Mouse (Mus musculus) megakaryocyte, adult 5-6 weeks (primary cell): ENCODE results near the gene Prpf8. TPM values are rescaled to one million over a fixed set of nuclear protein-coding genes. Genes with fewer than 3 reads are reported as not detected.
"Not testable (repeated sequence)": the region's sequence is repeated elsewhere in the genome, so short reads cannot be mapped to it uniquely, and the experiment has no call there.

Experiments
- ATAC-seq: 2 replicates; pipeline ENCODE4 v1.8.0; 2016; ENCODE audit warnings: mild to moderate bottlenecking, inconsistent platforms; ENCODE audit not compliant: poor library complexity, severe bottlenecking
- total RNA-seq, 2 experiments: library from RNA; stranded (forward) in 1 of 2; stranded (reverse) in 1 of 2; fragments of 153-499, 151-499 nt in 1 of 2; fragments of 221-1000, 200-1000 nt in 1 of 2; gene quantifications; 2 replicates each; pipeline versions ENCODE4 v1.2.3 to v1.2.4; 2015 to 2017

The Prpf8 gene
- total RNA-seq (2015) = 91.3 and 102 TPM in 2 replicates
- 69.3 and 90.7 TPM in 2 replicates for total RNA-seq (2017)

GRCm38 (mm10) chr11:75486601-75487285 is at the start of gene Prpf8:
TSS of gene Prpf8 (plus strand) at chr11:75486816.
- ATAC-seq = peak; percentile 100

- ATAC-seq = no peak
These were observed 48.4 kb upstream of the Prpf8 start for GRCm38 (mm10) chr11:75438194-75438593.

DNA sequence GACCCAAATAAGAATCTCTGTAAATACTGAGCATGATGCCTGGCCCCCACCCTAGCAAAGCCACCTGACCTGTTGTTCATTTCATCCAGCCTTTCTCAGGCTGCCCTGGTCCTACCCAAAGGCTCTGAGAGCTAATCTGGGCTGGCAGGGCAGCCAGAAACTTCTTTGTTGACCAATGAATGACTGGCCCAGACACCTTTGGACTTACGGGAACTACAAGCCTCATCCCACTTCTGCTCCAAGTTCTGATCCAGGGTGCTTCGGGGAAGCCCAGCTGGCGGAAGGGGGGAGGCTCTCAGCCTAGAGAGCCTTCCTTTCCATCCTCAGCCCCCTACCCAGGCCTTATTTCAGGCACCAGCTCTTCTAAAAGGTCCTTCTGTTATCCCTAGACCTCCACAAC is 47.8 kb upstream of the Prpf8 start:
- ATAC-seq = no peak

DNA sequence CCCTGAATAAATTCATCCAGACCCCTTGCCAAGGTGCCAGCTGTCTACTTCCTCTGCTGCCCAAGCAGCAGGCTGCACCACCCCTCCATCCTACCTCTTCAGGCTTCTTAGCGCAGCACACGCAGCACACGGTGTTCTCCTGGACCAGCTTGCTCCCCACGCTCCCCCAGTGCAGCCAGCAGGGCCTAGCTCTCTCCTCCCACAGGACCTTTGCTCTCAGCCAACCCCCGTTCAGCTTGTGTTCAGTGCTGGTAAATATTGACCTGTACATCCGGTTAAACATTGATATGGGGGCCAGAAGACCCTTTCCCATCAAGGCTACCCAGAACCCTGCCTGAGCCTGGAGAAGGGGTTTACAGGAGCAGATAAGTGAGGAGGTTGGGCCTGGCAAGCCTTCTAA is 47.3 kb upstream of the Prpf8 start, which contains the start of gene Serpinf2:
Serpinf2 (minus strand) TSS at position 229 of the 400 bp plus-strand sequence.
- ATAC-seq = no peak

- ATAC-seq = no peak
These were observed 46.7 kb upstream of the Prpf8 start for GRCm38 (mm10) chr11:75439951-75440350.

DNA sequence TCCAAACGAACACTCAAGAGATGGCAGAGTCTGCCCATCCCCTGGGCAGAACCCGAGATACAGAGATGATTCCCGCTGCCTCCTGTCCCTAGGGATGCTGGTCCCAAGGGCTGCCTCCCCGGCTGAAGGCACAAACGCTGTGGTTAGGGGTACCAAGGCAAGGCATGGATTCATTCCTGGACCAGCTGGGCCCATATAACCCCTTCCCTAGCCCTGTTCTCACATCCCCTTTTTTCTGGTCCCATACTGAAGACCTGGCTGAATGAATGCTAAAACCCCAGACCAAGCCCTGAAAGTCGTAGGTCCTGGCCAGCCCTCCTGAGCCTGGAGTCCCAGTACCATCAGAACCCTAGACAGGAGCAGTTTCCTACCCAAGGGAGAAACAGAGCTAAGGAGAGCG is 45.6 kb upstream of the Prpf8 start:
- ATAC-seq = no peak

- no peak for ATAC-seq
These were observed 45.0 kb upstream of the Prpf8 start for GRCm38 (mm10) chr11:75441601-75442000.

- no peak for ATAC-seq
These were observed 42.9 kb upstream of the Prpf8 start for GRCm38 (mm10) chr11:75443711-75444110.

DNA sequence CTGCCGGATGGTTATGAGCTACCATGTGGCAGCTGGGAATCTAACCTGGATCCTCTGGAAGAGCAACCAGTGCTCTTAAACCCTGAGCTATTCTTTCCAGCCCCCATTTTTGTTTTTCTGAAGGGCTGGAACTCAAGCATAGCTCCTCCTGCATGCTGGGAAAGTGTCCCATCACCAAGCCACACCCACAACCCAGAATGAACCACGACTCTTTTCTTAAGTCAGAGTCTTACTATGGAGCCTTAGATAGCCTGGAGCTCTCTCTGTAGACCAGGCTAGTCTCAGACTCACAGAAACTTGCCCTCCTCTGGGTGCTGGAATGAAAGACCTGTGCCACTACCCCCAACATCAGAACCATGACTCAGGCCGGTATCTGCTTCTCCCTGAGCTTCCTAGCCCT is 38.0 kb upstream of the Prpf8 start:
- no peak for ATAC-seq

- no peak for ATAC-seq
These were observed 36.9 kb upstream of the Prpf8 start for GRCm38 (mm10) chr11:75449695-75450094.

DNA sequence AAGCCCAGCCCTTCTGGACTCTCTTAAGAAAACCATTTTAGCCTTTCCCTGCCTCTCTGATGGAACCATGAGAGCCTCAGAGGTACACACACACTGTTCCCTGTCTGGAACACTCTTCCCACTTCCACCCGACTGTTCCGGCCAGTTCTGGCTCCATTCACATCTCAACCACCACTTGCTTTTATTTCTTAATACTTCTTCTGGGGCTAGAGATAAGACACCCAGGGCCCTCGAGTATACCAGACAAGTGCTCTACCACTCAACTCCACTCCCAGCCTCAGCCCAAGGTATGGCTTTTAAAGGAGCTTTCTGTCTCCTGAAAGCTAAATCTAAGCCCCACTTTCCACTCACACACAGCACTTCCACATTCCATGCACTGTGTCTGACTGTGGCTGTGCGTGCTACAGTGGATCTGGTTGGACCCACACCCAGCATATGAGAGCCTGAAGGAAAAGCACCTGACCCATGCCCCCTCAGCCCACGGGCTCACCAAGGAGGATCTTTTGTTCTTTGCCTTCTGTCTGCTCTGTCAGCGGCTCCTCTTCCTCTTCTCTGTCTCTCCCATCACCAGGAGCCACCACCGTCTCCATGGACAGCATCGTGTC is 36.2 kb upstream of the Prpf8 start:
- no peak for ATAC-seq

GRCm38 (mm10) chr11:75450936-75451335 is 35.7 kb upstream of the Prpf8 start:
- ATAC-seq = no peak

- ATAC-seq = no peak
These were observed 34.5 kb upstream of the Prpf8 start for GRCm38 (mm10) chr11:75452081-75452480.

- no peak for ATAC-seq
These were observed 33.6 kb upstream of the Prpf8 start for GRCm38 (mm10) chr11:75452812-75453557.

GRCm38 (mm10) chr11:75453991-75454930 is 32.4 kb upstream of the Prpf8 start, which contains the start of gene Wdr81:
TSS of gene Wdr81 (minus strand) at chr11:75454717.
- ATAC-seq = peak; percentile 84

- no peak for ATAC-seq
These were observed 31.4 kb upstream of the Prpf8 start for GRCm38 (mm10) chr11:75455041-75455736.

DNA sequence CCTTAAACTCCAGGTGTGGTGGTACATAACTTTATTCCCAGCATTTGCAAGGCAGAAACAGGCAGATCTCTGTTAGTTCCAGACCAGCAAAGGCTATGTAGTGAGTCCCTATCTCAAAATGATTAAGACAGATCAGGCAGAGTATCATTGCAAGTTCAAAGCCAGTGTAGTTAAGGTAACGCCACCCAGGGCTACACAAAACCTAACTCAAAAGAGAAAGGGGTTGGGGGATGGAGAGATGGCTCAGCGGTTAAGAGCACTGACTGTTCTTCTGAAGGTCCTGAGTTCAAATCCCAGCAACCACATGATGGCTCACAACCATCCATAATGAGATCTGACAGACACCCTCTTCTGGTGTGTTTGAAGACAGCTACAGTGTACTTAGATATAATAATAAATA is 30.6 kb upstream of the Prpf8 start:
- ATAC-seq = not testable (repeated sequence)

DNA sequence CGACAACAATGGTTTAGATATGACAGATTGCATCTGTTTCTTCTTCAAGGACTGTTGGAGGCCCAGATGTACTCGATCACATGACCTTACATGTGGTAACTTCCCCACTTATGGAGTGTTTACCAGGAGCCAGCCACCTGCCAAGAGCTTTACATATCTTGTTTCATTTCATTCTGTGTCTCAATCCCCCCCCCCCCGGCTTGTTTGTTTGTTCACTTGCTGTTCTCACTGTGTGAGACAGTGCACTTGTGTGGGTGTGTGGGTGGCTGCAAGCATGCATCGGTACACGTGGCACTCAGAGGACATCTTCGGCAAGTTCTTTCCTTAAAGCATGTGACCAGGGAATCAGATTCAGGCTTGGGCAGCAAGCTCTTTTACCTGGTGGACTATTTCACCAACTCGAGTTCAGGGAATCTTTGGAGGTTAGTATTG is 30.2 kb upstream of the Prpf8 start:
- ATAC-seq = no peak

- no peak for ATAC-seq
These were observed 28.4 kb upstream of the Prpf8 start for GRCm38 (mm10) chr11:75458169-75458568.

DNA sequence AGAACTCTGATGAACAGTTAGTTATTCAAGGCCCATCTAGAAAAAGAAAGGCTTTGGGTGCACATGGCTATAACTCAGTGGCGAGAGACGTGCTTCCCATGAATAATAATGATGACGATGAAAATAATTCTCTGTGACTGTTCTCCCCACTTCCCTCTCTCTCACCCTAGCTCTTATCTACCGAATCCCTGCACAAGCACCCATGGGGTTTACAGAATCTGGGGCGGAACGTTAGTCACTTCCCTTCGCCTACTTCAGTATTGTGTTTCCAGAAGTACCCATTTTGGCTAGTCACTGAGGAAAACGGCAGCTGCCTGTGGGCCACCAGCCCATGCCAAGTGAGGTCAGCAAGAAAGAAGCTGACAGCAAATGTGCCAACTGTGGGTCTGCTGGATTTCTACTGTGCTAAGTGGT is 28.0 kb upstream of the Prpf8 start:
- 0 out of 2 replicates have a peak, but pooled peaks have one; percentile 2 for ATAC-seq
